Mouse (Mus musculus) left cerebral cortex, postnatal 36 days (tissue): ENCODE results near the gene Pom121l2. TPM values are rescaled to one million over a fixed set of nuclear protein-coding genes. Genes with fewer than 3 reads are reported as not detected.
A peak's percentile ranks its signal among the peaks of the same experiment; 100 is the strongest.

ENCODE experiments used
- DNase-seq, 2 experiments: peaks; one replicate each; pipeline ENCODE4 v3.0.0; 2021 to 2022; ENCODE audit warnings: low spot score in 2 of 2, mixed read lengths in 1 of 2
- intact Hi-C: fragments of 180-260 bp; cut with DNase I; formaldehyde crosslinking; loops from one replicate; pipeline ENCODE4 v1.15.1; 2025
- total RNA-seq, 2 experiments: library from RNA; stranded (reverse); gene quantifications; 2 replicates each; pipeline ENCODE4 v1.2.3; 2021

Pom121l2 gene
- total RNA-seq, 2 experiments from 2014 or later, result not detected

- intact Hi-C loops, result no loop called here
- DNase-seq, result no peak
These were observed 3.5 kb downstream of the Pom121l2 start for GRCm38 (mm10) chr13:21984486-21984885.

GRCm38 (mm10) chr13:21992550-21992949 is 11.6 kb downstream of the Pom121l2 start:
- intact Hi-C loops, result no loop called here
- no peak for DNase-seq

- peak in 1 of 2 experiments; percentile 31 for DNase-seq
- intact Hi-C loops, result no loop called here
These were observed 13.2 kb downstream of the Pom121l2 start for GRCm38 (mm10) chr13:21993957-21994738.

GRCm38 (mm10) chr13:21994896-21995295 is 13.9 kb downstream of the Pom121l2 start:
- intact Hi-C loops, result loop anchor here (5.0 kb wide), 1 partner anchor 78 kb away; no protein-coding TSS in a partner anchor
- DNase-seq, result no peak

- intact Hi-C loops, result loop anchor here (5.0 kb wide), 1 partner anchor 78 kb away; no protein-coding TSS in a partner anchor
- DNase-seq, result no peak
These were observed 14.4 kb downstream of the Pom121l2 start for GRCm38 (mm10) chr13:21995331-21995914.

- no peak for DNase-seq
- intact Hi-C loops, result loop anchor here (5.0 kb wide), 1 partner anchor 79 kb away; no protein-coding TSS in a partner anchor
These were observed 15.3 kb downstream of the Pom121l2 start for GRCm38 (mm10) chr13:21996101-21996839.

GRCm38 (mm10) chr13:21996840-21997185 is 15.8 kb downstream of the Pom121l2 start:
- intact Hi-C loops, result loop anchor here (5.0 kb wide), 1 partner anchor 80 kb away; no protein-coding TSS in a partner anchor
- DNase-seq, result peak in 1 of 2 experiments; percentile 16

- no peak for DNase-seq
- intact Hi-C loops, result loop anchor here (5.0 kb wide), 1 partner anchor 80 kb away; no protein-coding TSS in a partner anchor
These were observed 16.3 kb downstream of the Pom121l2 start for GRCm38 (mm10) chr13:21997201-21997820.

GRCm38 (mm10) chr13:21997821-21998220 is 16.8 kb downstream of the Pom121l2 start:
- intact Hi-C loops, result loop anchor here (2.0 to 5.0 kb wide), 2 partner anchors 15 to 81 kb away; no protein-coding TSS in a partner anchor
- no peak for DNase-seq

GRCm38 (mm10) chr13:21998412-21998811 is 17.4 kb downstream of the Pom121l2 start:
- intact Hi-C loops, result loop anchor here (2.0 to 5.0 kb wide), 2 partner anchors 14 to 81 kb away; no protein-coding TSS in a partner anchor
- DNase-seq, result no peak

GRCm38 (mm10) chr13:21999147-21999546 is 18.2 kb downstream of the Pom121l2 start:
- DNase-seq, result no peak
- intact Hi-C loops, result loop anchor here (2.0 to 5.0 kb wide), 2 partner anchors 14 to 82 kb away; no protein-coding TSS in a partner anchor

- intact Hi-C loops, result no loop called here
- DNase-seq, result no peak
These were observed 20.4 kb downstream of the Pom121l2 start for GRCm38 (mm10) chr13:22001346-22001745.

GRCm38 (mm10) chr13:22001823-22002222 is 20.8 kb downstream of the Pom121l2 start:
- intact Hi-C loops, result no loop called here

GRCm38 (mm10) chr13:22005605-22006333 is 24.8 kb downstream of the Pom121l2 start:
- peak in 1 of 2 experiments; percentile 36 for DNase-seq
- intact Hi-C loops, result no loop called here

More at GRCm38 (mm10) chr13:22001823-22002222, 20.8 kb downstream of the Pom121l2 start:
- DNase-seq, result no peak

- DNase-seq, result no peak
These were observed 25.5 kb downstream of the Pom121l2 start for GRCm38 (mm10) chr13:22006334-22007120.

GRCm38 (mm10) chr13:22007121-22007510 is 26.1 kb downstream of the Pom121l2 start:
- intact Hi-C loops, result no loop called here
- no peak for DNase-seq

More at GRCm38 (mm10) chr13:22006334-22007120, 25.5 kb downstream of the Pom121l2 start:
- intact Hi-C loops, result no loop called here

GRCm38 (mm10) chr13:22007872-22008271 is 26.9 kb downstream of the Pom121l2 start:
- DNase-seq, result no peak
- intact Hi-C loops, result no loop called here

- DNase-seq, result no peak
- intact Hi-C loops, result no loop called here
These were observed 27.7 kb downstream of the Pom121l2 start for GRCm38 (mm10) chr13:22008707-22009106.
